Mouse (Mus musculus): Measurements from ENCODE around the gene Olfr575.

DNA sequence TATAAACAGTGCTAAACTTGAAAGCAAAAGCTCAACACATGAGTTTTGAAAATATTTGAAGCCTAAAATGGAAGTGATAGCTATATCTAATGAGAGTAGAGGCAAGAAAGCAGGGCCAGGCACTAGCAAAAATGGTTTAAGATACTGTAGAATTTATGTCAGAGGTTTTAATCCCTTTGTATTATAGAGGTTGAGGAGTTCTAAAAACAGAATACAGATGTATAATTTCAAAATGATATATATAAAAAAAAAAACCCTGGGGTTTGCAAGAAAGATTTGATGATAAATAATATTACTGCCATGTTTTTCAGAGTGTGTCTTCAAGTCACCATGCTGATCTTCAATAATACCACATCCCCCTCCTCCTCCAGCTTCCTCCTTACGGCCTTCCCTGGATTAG, 10.4 kb downstream of the Olfr575 start, which contains the start of gene Olfr574:
- no peak for TF ChIP-seq CTCF (IDR thresholded peaks at IDR 0.05; ENCODE audit: low read depth, low read length)
- TF ChIP-seq POLR2A (IDR thresholded peaks at IDR 0.05; ENCODE audit: borderline replicate concordance, low read depth, low read length): no peak
